17 mouse cellular contexts compared by ENCODE assay signal in genomic region chrX:107329849-107330248, GRCm38 (mm10).
DNase-seq lines count a peak whose midpoint lies in the region; ATAC-seq and TF ChIP-seq lines count a peak whose summit lies in the region.
"Had no signal": no experiment of that assay in that cellular context is flagged by ENCODE, and none has a peak within 500 bp of the region (broad histone marks: within the 10 kb centered on the region; RNA-seq: fewer than 3 reads in every experiment).

No protein-coding gene starts in this region.

- H3K4me1 ChIP-seq in liver, adult 2 months (ENCODE audit: control insufficient read depth, insufficient read depth, low read length) = no peaks in the 10 kb centered on the region
- no peaks in the 10 kb centered on the region for H3K4me1 ChIP-seq in liver, embryonic 12.5 days
- no peaks in the 10 kb centered on the region for H3K4me1 ChIP-seq in liver, embryonic 11.5 days (replicated peaks; ENCODE audit: control insufficient read depth, insufficient read depth, low read length)
- H3K4me1 ChIP-seq: embryonic facial prominence, embryonic 13.5 days; liver, embryonic 13.5 days; midbrain, embryonic 15.5 days had no signal

- no peak overlapping the region for H3K4me3 ChIP-seq in liver, adult 2 months (ENCODE audit: insufficient read depth, low read depth, low read length)
- no peak overlapping the region for H3K4me3 ChIP-seq in liver, embryonic 12.5 days
- no peak overlapping the region for H3K4me3 ChIP-seq in left cerebral cortex, adult 2 months
- H3K4me3 ChIP-seq in liver, embryonic 11.5 days (ENCODE audit: low read depth, low read length) = no peak overlapping the region
- H3K4me3 ChIP-seq: embryonic facial prominence, embryonic 13.5 days; layer of hippocampus, adult 2 months; liver, embryonic 13.5 days; midbrain, embryonic 15.5 days had no signal

- no peaks in the 10 kb centered on the region for H3K36me3 ChIP-seq in liver, adult 2 months (ENCODE audit: control insufficient read depth, insufficient read depth, low read length)
- no peaks in the 10 kb centered on the region for H3K36me3 ChIP-seq in liver, embryonic 12.5 days
- no peaks in the 10 kb centered on the region for H3K36me3 ChIP-seq in liver, embryonic 11.5 days (ENCODE audit: control insufficient read depth, insufficient read depth, low read length)
- H3K36me3 ChIP-seq: embryonic facial prominence, embryonic 13.5 days; liver, embryonic 13.5 days; midbrain, embryonic 15.5 days had no signal

- no peak overlapping the region for H3K9ac ChIP-seq in liver, adult 2 months (ENCODE audit: low read depth, low read length)
- H3K9ac ChIP-seq in liver, embryonic 12.5 days = no peak overlapping the region
- H3K9ac ChIP-seq in liver, embryonic 11.5 days (ENCODE audit: low read depth, low read length) = no peak overlapping the region
- H3K9ac ChIP-seq: embryonic facial prominence, embryonic 13.5 days; forebrain, postnatal 0 days; liver, embryonic 13.5 days; midbrain, embryonic 15.5 days had no signal

- TF ChIP-seq POLR2A in liver, adult 2 months (IDR thresholded peaks at IDR 0.05; ENCODE audit: extremely low read depth, insufficient read depth, low read length) = no peak

- no peaks in the 10 kb centered on the region for H3K9me3 ChIP-seq in liver, embryonic 12.5 days (replicated peaks)
- H3K9me3 ChIP-seq in liver, embryonic 11.5 days (ENCODE audit: control insufficient read depth, low read length) = no peaks in the 10 kb centered on the region
- H3K9me3 ChIP-seq: embryonic facial prominence, embryonic 13.5 days; liver, embryonic 13.5 days; midbrain, embryonic 15.5 days had no signal

- intact Hi-C loops in left cerebral cortex, adult 2 months (cut with DNase I) = no loop called here

- no peak for TF ChIP-seq CTCF in liver, adult 2 months (IDR thresholded peaks at IDR 0.05; ENCODE audit: low read depth, low read length)
- TF ChIP-seq CTCF in left cerebral cortex, adult 2 months (IDR thresholded peaks at IDR 0.05) = no peak

- no peaks in the 10 kb centered on the region for H3K27me3 ChIP-seq in liver, adult 2 months (ENCODE audit: control insufficient read depth, insufficient read depth, low read length)
- H3K27me3 ChIP-seq in liver, embryonic 12.5 days (replicated peaks) = no peaks in the 10 kb centered on the region
- H3K27me3 ChIP-seq in liver, embryonic 11.5 days (replicated peaks; ENCODE audit: control insufficient read depth, insufficient read depth, low read length) = no peaks in the 10 kb centered on the region
- H3K27me3 ChIP-seq: embryonic facial prominence, embryonic 13.5 days; liver, embryonic 13.5 days; midbrain, embryonic 15.5 days had no signal

- no peak overlapping the region for H3K4me2 ChIP-seq in liver, embryonic 12.5 days
- no peak overlapping the region for H3K4me2 ChIP-seq in liver, embryonic 11.5 days
- H3K4me2 ChIP-seq: embryonic facial prominence, embryonic 13.5 days; liver, embryonic 13.5 days; midbrain, embryonic 15.5 days had no signal

- H3K27ac ChIP-seq in liver, adult 2 months (replicated peaks; ENCODE audit: insufficient read depth, low read depth, low read length) = no peak overlapping the region
- no peak overlapping the region for H3K27ac ChIP-seq in liver, embryonic 12.5 days
- no peak overlapping the region for H3K27ac ChIP-seq in left cerebral cortex, adult 2 months
- H3K27ac ChIP-seq in liver, embryonic 11.5 days (ENCODE audit: low read depth, low read length) = no peak overlapping the region
- H3K27ac ChIP-seq: embryonic facial prominence, embryonic 13.5 days; layer of hippocampus, adult 2 months; liver, embryonic 13.5 days; midbrain, embryonic 15.5 days had no signal

- DNase-seq in embryo, embryonic 10.5 days (ENCODE audit: low spot score) = peak; percentile 5
- no peak for DNase-seq in embryo, embryonic 9.5 days (ENCODE audit: extremely low spot score)
- peak; percentile 19 for DNase-seq in liver, adult 2 months (ENCODE audit: extremely low read depth, low read depth, low spot score)
- peak; percentile 42 for DNase-seq in c-Kit-positive CD71-negative TER-119-negative erythroid progenitor cells, embryonic 14.5 days (ENCODE audit: low read depth)
- no peak for DNase-seq in left cerebral cortex, adult 2 months (ENCODE audit: extremely low spot score in 1 of 2, low spot score in 2 of 2)
- no peak for DNase-seq in liver, embryonic 11.5 days (ENCODE audit: low spot score)
- DNase-seq: adrenal gland, postnatal 10 days; cerebellum, adult 11-12 months; forebrain, postnatal 0 days; liver, embryonic 13.5 days; right cerebral cortex, postnatal 4 days; thymus, adult 18-20 months had no signal

- 87% methylated on average over 3 of the region's 3 CpGs for WGBS in liver, adult 2 months
- 69% methylated on average over 3 of the region's 3 CpGs for WGBS in liver, embryonic 12.5 days (ENCODE audit: insufficient replicate concordance)
- 61% methylated on average over 3 of the region's 3 CpGs for WGBS in liver, embryonic 11.5 days

- H3K79me2 ChIP-seq in liver, adult 2 months (ENCODE audit: control insufficient read depth, insufficient read depth, low read length) = no peaks in the 10 kb centered on the region

- ATAC-seq in liver, embryonic 12.5 days = no peak
- ATAC-seq in megakaryocyte, adult 5-6 weeks (ENCODE audit: poor library complexity, severe bottlenecking) = peak; percentile 97
- no peak for ATAC-seq in liver, embryonic 11.5 days (replicated peaks; ENCODE audit: low FRiP score)
- ATAC-seq: forebrain, postnatal 0 days; midbrain, embryonic 15.5 days had no signal

Comparison
In these comparisons a context has a peak if more than half of its experiments do, and no peak if none do; other contexts are left out.
1. DNase-seq: peak in embryo, embryonic 10.5 days (single experiment), liver, adult 2 months (single experiment) and c-Kit-positive CD71-negative TER-119-negative erythroid progenitor cells, embryonic 14.5 days (single experiment); none in embryo, embryonic 9.5 days (single experiment), left cerebral cortex, adult 2 months (0 of 2) and liver, embryonic 11.5 days (single experiment).